Mouse (Mus musculus) liver, adult 2 months (tissue): ENCODE measurements at regions not wholly inside any gene's neighbourhood (a gene's known extent, or its start where the extent isn't known, plus 50 kb on each side); places are given as distances from the start of the nearest gene placed in this dataset.

Experiments used
- CTCF ChIP-seq: fragments of 200-500 bp; IDR thresholded peaks from 2 replicates; pipeline ENCODE4 v1.5.1; 2011; ENCODE audit warnings: low read depth, low read length, control low read depth
- POLR2A ChIP-seq: fragments of 200-500 bp; IDR thresholded peaks from 2 replicates; pipeline ENCODE4 v1.6.1; 2011; ENCODE audit warnings: low read length, control low read depth; ENCODE audit not compliant: insufficient read depth; ENCODE audit errors: extremely low read depth

- TF ChIP-seq POLR2A (no peak), CTCF (no peak)
These were observed 58.5 kb upstream of the S1pr3 start for GRCm38 (mm10) chr13:51349818-51350551.
